Mouse (Mus musculus) limb, embryonic 12.5 days (tissue): ENCODE results near the gene Gart. TPM values are rescaled to one million over a fixed set of nuclear protein-coding genes. Genes with fewer than 3 reads are reported as not detected.
A peak's percentile ranks its signal among the peaks of the same experiment; 100 is the strongest.

Experiments
- ATAC-seq: fragments of 200-750 bp; cut with Nextera tagmentation; 2 replicates; pipeline ENCODE4 v1.8.0; 2017; ENCODE audit warnings: low read depth, moderate TSS enrichment; ENCODE audit not compliant: insufficient number of reproducible peaks, insufficient read depth, low FRiP score, low TSS enrichment
- H3K27ac ChIP-seq: fragments of 300-500 bp; sonication (generic); 2 replicates; pipeline ENCODE4 v1.5.1; 2016; ENCODE audit warnings: mild to moderate bottlenecking, moderate library complexity
- H3K27me3 ChIP-seq: fragments of 300-500 bp; sonication (generic); 2 replicates; pipeline ENCODE4 v1.6.1; 2016; ENCODE audit warnings: mild to moderate bottlenecking, moderate library complexity
- H3K36me3 ChIP-seq: fragments of 300-500 bp; sonication (generic); 2 replicates; pipeline ENCODE4 v1.6.1; 2016; ENCODE audit warnings: mild to moderate bottlenecking, moderate library complexity
- H3K4me1 ChIP-seq: fragments of 300-500 bp; sonication (generic); replicated peaks from 2 replicates; pipeline ENCODE4 v1.6.1; 2016
- H3K4me2 ChIP-seq: fragments of 300-500 bp; sonication (generic); 2 replicates; pipeline ENCODE4 v1.6.1; 2016; ENCODE audit warnings: mild to moderate bottlenecking, moderate library complexity
- H3K4me3 ChIP-seq: fragments of 300-500 bp; sonication (generic); replicated peaks from 2 replicates; pipeline ENCODE4 v1.5.1; 2016; ENCODE audit warnings: mild to moderate bottlenecking
- H3K9ac ChIP-seq: fragments of 300-500 bp; sonication (generic); replicated peaks from 2 replicates; pipeline ENCODE4 v1.6.1; 2016; ENCODE audit warnings: mild to moderate bottlenecking, moderate library complexity
- H3K9me3 ChIP-seq: fragments of 300-500 bp; sonication (generic); 2 replicates; pipeline ENCODE4 v1.6.1; 2016; ENCODE audit warnings: mild to moderate bottlenecking, moderate library complexity
- WGBS: fragments of 180-500 bp; shearing (Covaris S2); methylation state at CpG from one replicate; pipeline ENCODE4 v1.1.7; 2016; 5-methylcytosine and 5-hydroxymethylcytosine counted together
- polyA plus RNA-seq: library from polyadenylated mRNA; unstranded; fragments of >200 nt; fragmentation: Nextera tagmentation; extraction: Ambion mirVana; gene quantifications from 2 replicates; pipeline ENCODE4 v1.2.1, GENCODE M21; 2016

Gene Gart
- polyA plus RNA-seq, 1 experiment from 2014 or later = 126 TPM

- Histone ChIP-seq H3K27ac (no peak overlapping the region), H3K4me2 (no peak overlapping the region), H3K27me3 (no peaks in the 10 kb centered on the region), H3K4me3 (no peak overlapping the region), H3K9ac (no peak overlapping the region), H3K9me3 (no peaks in the 10 kb centered on the region), H3K36me3 (peaks cover 96% of the 10 kb centered on the region), H3K4me1 (no peaks in the 10 kb centered on the region)
- ATAC-seq = no peak
- 94% methylated on average over 4 of the region's 4 CpGs for WGBS
Measured at GRCm38 (mm10) chr16:91629749-91630148, 17.0 kb downstream of the Gart start.

- H3K27me3 ChIP-seq = no peaks in the 10 kb centered on the region
- H3K4me1 ChIP-seq = no peaks in the 10 kb centered on the region
- WGBS = 94% methylated on average over 3 of the region's 3 CpGs
- no peak overlapping the region for H3K4me2 ChIP-seq
- peaks cover 95% of the 10 kb centered on the region for H3K36me3 ChIP-seq
- no peak overlapping the region for H3K27ac ChIP-seq
- H3K4me3 ChIP-seq = no peak overlapping the region
- no peak overlapping the region for H3K9ac ChIP-seq
- no peak for ATAC-seq
- H3K9me3 ChIP-seq = no peaks in the 10 kb centered on the region
Measured at GRCm38 (mm10) chr16:91628673-91629072, 18.1 kb downstream of the Gart start.

GRCm38 (mm10) chr16:91627831-91628230, 18.9 kb downstream of the Gart start:
- WGBS = 90% methylated on average over 7 of the region's 7 CpGs
- no peak overlapping the region for H3K4me2 ChIP-seq
- H3K27ac ChIP-seq = no peak overlapping the region
- ATAC-seq = no peak
- no peaks in the 10 kb centered on the region for H3K4me1 ChIP-seq
- no peak overlapping the region for H3K4me3 ChIP-seq
- no peaks in the 10 kb centered on the region for H3K9me3 ChIP-seq
- no peak overlapping the region for H3K9ac ChIP-seq
- no peaks in the 10 kb centered on the region for H3K27me3 ChIP-seq
- peaks cover 95% of the 10 kb centered on the region for H3K36me3 ChIP-seq

- Histone ChIP-seq H3K36me3 (peaks cover 83% of the 10 kb centered on the region), H3K27me3 (0 out of 2 replicates have a peak, but pooled peaks cover 2% of the 10 kb centered on the region), H3K4me2 (no peak overlapping the region), H3K27ac (no peak overlapping the region), H3K4me1 (no peaks in the 10 kb centered on the region), H3K9me3 (no peaks in the 10 kb centered on the region), H3K9ac (no peak overlapping the region), H3K4me3 (no peak overlapping the region)
- ATAC-seq = no peak
- WGBS = 95% methylated on average over 9 of the region's 9 CpGs
Measured at GRCm38 (mm10) chr16:91623074-91623473, 23.7 kb downstream of the Gart start.

- WGBS = 90% methylated on average over 11 of the region's 11 CpGs
- Histone ChIP-seq H3K27me3 (0 out of 2 replicates have a peak, but pooled peaks cover 3% of the 10 kb centered on the region), H3K36me3 (peaks cover 62% of the 10 kb centered on the region), H3K27ac (no peak overlapping the region), H3K4me1 (no peaks in the 10 kb centered on the region), H3K4me2 (no peak overlapping the region), H3K4me3 (no peak overlapping the region), H3K9ac (no peak overlapping the region), H3K9me3 (no peaks in the 10 kb centered on the region)
- ATAC-seq = no peak
Measured at GRCm38 (mm10) chr16:91620991-91621390, 25.8 kb downstream of the Gart start.

GRCm38 (mm10) chr16:91620185-91620584, 26.6 kb downstream of the Gart start:
- Histone ChIP-seq H3K4me3 (no peak overlapping the region), H3K4me2 (no peak overlapping the region), H3K9ac (no peak overlapping the region), H3K36me3 (peaks cover 54% of the 10 kb centered on the region), H3K27me3 (0 out of 2 replicates have a peak, but pooled peaks cover 3% of the 10 kb centered on the region), H3K27ac (no peak overlapping the region), H3K9me3 (no peaks in the 10 kb centered on the region), H3K4me1 (no peaks in the 10 kb centered on the region)
- ATAC-seq = no peak
- 83% methylated on average over 5 of the region's 5 CpGs for WGBS

GRCm38 (mm10) chr16:91618511-91619501, 27.9 kb downstream of the Gart start, which contains the start of gene Dnajc28:
Dnajc28 (minus strand) TSS chr16:91619026.
- 10% methylated on average over 39 of the region's 39 CpGs for whole genome bisulfite sequencing

GRCm38 (mm10) chr16:91614552-91614951, 32.2 kb downstream of the Gart start:
- Histone ChIP-seq H3K27ac (no peak overlapping the region), H3K9me3 (no peaks in the 10 kb centered on the region), H3K36me3 (no peaks in the 10 kb centered on the region), H3K27me3 (0 out of 2 replicates have a peak, but pooled peaks cover 3% of the 10 kb centered on the region), H3K4me2 (no peak overlapping the region), H3K4me3 (no peak overlapping the region), H3K4me1 (no peaks in the 10 kb centered on the region), H3K9ac (no peak overlapping the region)
- ATAC-seq = no peak
- WGBS = 89% methylated on average over 6 of the region's 6 CpGs

More at GRCm38 (mm10) chr16:91618511-91619501, 27.9 kb downstream of the Gart start, which contains the start of gene Dnajc28:
- peak within 1 kb of the TSS; percentile 81 for H3K4me2 ChIP-seq
- 0 out of 2 replicates have a peak, but pooled peaks cover 3% of the 10 kb centered on the region for H3K27me3 ChIP-seq
- H3K4me3 ChIP-seq = peak within 1 kb of the TSS; percentile 69
- H3K4me1 ChIP-seq = no peaks in the 10 kb centered on the region
- H3K27ac ChIP-seq = no peak within 1 kb of the TSS
- H3K9ac ChIP-seq = peak within 1 kb of the TSS; percentile 75
- ATAC-seq = peak; percentile 90
- H3K36me3 ChIP-seq = peaks cover 42% of the 10 kb centered on the region
- H3K9me3 ChIP-seq = no peaks in the 10 kb centered on the region

GRCm38 (mm10) chr16:91612525-91612924, 34.2 kb downstream of the Gart start:
- no peak overlapping the region for H3K4me3 ChIP-seq
- H3K4me1 ChIP-seq = no peaks in the 10 kb centered on the region
- H3K9ac ChIP-seq = no peak overlapping the region
- H3K27me3 ChIP-seq = no peaks in the 10 kb centered on the region
- H3K9me3 ChIP-seq = no peaks in the 10 kb centered on the region
- no peak overlapping the region for H3K4me2 ChIP-seq
- no peaks in the 10 kb centered on the region for H3K36me3 ChIP-seq
- WGBS = 72% methylated on average over 5 of the region's 5 CpGs
- no peak for ATAC-seq
- H3K27ac ChIP-seq = no peak overlapping the region

GRCm38 (mm10) chr16:91611248-91611647, 35.5 kb downstream of the Gart start:
- H3K4me1 ChIP-seq = no peaks in the 10 kb centered on the region
- no peak overlapping the region for H3K27ac ChIP-seq
- H3K27me3 ChIP-seq = no peaks in the 10 kb centered on the region
- H3K4me3 ChIP-seq = no peak overlapping the region
- 70% methylated on average over 11 of the region's 11 CpGs for WGBS
- H3K4me2 ChIP-seq = no peak overlapping the region
- no peak for ATAC-seq
- H3K36me3 ChIP-seq = no peaks in the 10 kb centered on the region
- no peak overlapping the region for H3K9ac ChIP-seq
- H3K9me3 ChIP-seq = no peaks in the 10 kb centered on the region

GRCm38 (mm10) chr16:91609501-91610245, 37.1 kb downstream of the Gart start:
- H3K4me1 ChIP-seq = no peaks in the 10 kb centered on the region
- H3K36me3 ChIP-seq = no peaks in the 10 kb centered on the region
- no peak overlapping the region for H3K4me2 ChIP-seq
- 74% methylated on average over 9 of the region's 9 CpGs for WGBS
- H3K27ac ChIP-seq = no peak overlapping the region
- no peak for ATAC-seq
- no peaks in the 10 kb centered on the region for H3K9me3 ChIP-seq
- H3K4me3 ChIP-seq = no peak overlapping the region
- no peak overlapping the region for H3K9ac ChIP-seq
- no peaks in the 10 kb centered on the region for H3K27me3 ChIP-seq
